Mouse (Mus musculus): Measurements from ENCODE around the gene Dvl2. TPM values are rescaled to one million over a fixed set of nuclear protein-coding genes. Genes with fewer than 3 reads are reported as not detected.

Dvl2 gene
- 19.7 TPM for polyA plus RNA-seq (2017; shearing (Covaris generic))

GRCm38 (mm10) chr11:70000396-70000898, at the start of gene Dvl2:
Gene Dvl2, plus strand, starts transcription at chr11:70000595.

DNA sequence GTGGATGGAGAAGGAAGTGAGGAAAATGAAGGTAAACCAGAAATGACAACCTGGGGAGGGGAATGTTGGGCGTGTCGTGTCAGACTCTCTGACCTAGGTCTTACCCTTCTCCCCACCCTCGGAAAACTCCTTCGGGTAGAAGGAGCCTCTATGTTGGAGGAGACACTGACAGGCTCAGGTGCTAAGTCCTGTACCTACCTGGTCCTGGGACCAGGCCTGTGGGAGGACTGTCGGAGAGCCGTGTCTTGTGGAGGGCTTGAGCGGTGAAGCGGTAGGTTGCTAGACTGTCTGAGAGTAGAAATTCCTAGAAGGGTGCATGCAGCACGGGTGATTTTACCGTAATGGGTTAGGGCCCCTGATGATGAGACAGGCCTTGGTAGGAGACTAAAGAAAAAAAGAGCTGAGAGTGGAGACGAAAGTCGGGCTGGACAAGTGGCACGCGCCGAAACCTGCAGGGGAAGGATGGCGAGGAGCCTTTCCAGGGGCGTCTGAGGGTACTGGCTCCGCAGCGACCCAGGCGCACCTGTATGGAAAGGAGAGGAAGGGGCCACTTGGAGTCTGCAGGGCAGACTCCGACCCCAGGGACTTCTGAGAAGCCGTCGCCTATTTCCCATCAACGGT, 35.6 kb upstream of the Dvl2 start, which contains the start of gene Cldn7:
Gene Cldn7, plus strand, starts transcription at position 130 of the 621 bp plus-strand sequence.

DNA sequence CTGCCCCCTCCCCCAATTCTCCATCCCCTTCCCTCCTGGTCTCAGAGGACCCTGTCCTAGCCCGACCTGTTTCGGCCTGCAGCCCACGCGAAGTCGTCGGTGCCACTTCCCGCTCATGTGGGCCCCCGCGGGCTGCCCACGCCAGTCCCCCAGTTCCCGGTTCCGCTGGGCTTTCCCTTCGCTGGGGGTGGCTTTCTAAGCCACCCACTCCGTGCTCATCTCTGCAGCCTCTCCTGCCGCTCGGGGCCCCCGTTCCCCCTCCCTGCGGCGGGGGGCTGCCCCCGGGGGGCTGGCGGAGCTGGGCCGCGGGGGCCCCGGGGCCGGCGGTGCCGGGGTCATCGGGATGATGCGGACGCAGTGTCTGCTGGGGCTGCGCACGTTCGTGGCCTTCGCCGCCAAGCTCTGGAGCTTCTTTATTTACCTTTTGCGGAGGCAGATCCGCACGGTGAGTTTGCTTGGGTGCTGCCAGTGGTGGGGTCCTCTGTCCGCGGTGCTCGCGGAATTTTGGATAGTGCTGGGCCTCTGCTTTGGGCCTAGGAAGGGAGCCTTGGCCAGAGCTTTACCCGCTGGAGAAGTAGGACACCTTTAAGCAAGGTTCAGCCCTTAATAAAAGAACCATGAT, 19.1 kb upstream of the Dvl2 start, which contains the start of gene Ctdnep1:
Gene Ctdnep1, plus strand, starts transcription at position 16 of the 622 bp plus-strand sequence.

DNA sequence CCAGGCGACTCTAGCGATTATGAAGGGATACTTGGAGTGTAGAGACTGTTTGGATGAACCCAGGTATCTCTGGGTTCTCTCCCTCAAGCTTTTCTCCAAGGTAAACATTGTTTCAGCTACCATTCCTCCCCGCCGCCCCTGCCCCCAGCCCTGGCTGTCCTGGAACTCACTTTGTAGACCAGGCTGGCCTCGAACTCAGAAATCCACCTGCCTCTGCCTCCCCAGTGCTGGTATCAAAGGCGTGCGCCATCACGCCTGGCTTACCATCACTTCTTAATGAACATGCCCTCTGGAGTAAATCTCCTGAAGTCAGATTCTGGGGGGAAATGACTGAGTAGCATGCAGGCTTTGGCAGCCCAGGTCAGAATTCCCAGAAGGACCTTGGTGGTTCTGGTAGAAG, 18.2 kb upstream of the Dvl2 start, which contains the start of gene Elp5:
Gene Elp5, minus strand, starts transcription at position 293 of the 400 bp plus-strand sequence.

GRCm38 (mm10) chr11:69990850-69991691, 9.3 kb upstream of the Dvl2 start, which contains the start of gene Gabarap:
Gene Gabarap, plus strand, starts transcription at chr11:69991143.

GRCm38 (mm10) chr11:69995391-69995960, 4.9 kb upstream of the Dvl2 start, which contains the start of gene Phf23:
Gene Phf23, plus strand, starts transcription at chr11:69995777.

DNA sequence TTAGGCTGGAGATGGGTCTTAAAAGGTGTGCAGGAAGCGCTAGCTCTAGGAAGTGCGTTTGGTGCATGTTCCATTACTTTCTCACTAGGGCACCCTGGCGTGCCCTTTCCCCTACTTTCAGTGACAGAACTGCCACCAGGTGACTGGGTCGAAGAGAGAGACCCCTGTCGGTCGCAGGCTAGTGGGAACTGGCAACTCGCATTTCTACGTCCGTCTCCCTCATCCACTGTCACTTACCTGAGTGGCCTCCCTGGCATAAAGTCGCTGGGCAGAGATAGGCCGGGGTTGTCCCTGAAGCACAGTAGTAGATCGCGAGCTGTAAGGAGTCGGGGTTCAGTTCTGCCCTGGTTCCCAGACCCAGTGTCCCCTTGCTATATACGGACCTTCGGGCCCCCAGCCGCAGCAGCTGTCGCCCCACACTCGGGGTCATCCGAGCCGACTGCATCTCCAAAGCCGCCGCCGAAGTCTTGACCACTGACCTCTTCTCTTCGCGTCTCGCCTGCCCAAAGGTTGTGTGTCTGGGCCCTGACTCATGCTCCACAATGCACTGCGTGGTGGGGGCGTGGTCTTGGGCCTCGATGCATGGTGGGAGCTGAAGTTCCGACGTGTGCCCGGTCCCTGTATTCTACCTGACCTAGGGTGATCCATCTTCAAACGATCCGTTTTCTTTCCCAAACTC, 14.6 kb downstream of the Dvl2 start, which contains the start of gene Acadvl:
Gene Acadvl, minus strand, starts transcription at position 532 of the 679 bp plus-strand sequence.

DNA sequence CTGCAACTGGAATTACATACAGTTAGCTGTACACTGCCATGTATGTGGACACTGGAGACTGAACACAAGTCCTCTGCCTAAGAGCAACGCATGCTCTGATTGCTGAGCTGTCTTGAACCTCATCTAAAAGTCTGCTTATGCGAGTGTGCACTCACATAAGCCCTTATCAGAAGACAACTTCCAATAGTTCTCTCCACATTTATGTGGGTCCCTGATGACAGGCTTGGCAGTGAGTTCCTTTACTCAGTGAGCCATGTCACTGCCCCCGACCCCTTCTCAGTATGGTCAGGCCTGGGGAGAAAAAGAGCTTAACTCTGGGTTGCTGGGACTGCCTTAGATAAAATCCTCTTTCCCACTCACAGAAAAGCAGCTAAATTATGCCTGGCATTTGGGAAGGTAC, 16.3 kb downstream of the Dvl2 start, which contains the start of gene Dlg4:
Gene Dlg4, plus strand, starts transcription at position 274 of the 400 bp plus-strand sequence.

DNA sequence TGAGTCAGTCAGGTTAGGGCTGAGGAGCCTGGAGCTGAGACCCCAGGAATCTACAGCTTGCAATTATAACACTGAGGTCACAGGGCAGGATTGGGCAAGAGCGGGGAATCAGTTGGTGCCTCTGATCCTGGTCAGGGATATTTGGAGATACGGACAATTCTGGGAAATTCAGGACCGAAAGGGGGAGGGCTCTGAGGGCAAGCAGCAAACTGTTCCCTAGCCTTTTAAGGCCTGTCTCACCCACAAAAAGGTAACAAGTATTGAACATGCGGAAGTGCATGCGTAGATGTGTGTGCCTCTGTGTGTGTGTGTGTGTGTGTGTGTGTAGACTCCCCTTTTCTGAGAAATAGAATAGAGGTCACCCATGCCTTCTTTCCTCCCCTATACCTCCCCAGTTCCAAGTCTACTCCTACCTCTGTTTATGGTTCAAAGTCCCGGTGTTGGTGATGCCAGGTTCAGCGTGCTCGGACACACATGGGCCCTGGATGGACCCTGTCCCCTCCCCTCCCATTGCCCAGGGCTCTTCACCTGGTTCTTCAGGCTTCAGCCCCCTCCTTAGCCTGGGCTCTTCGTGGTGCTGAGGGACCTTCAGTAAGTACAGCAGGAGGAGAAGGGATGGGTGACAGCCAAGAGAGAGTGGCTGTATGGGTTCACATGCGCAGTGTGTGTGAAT, 53.6 kb downstream of the Dvl2 start, which contains the start of gene Asgr1:
Gene Asgr1, plus strand, starts transcription at position 188 of the 673 bp plus-strand sequence.

Other genes starting within 250 kb of the Dvl2 start
- gene Polr2a, start 242.0 kb upstream of the Dvl2 start, polyA plus RNA-seq (2017; shearing (Covaris generic)) = 59.9 TPM
- not detected for gene Slc35g3, start 238.6 kb upstream of the Dvl2 start, polyA plus RNA-seq (2017; shearing (Covaris generic))
- 4.5 TPM for gene Zbtb4, start 234.7 kb upstream of the Dvl2 start, polyA plus RNA-seq (2017; shearing (Covaris generic))
- 4.8 TPM for gene Chrnb1, start 204.7 kb upstream of the Dvl2 start, polyA plus RNA-seq (2017; shearing (Covaris generic))
- gene Fgf11, start 198.7 kb upstream of the Dvl2 start, polyA plus RNA-seq (2017; shearing (Covaris generic)) = not detected
- gene Tmem102, start 195.0 kb upstream of the Dvl2 start, polyA plus RNA-seq (2017; shearing (Covaris generic)) = not detected
- not detected for gene Gm39566, start 185.3 kb upstream of the Dvl2 start, polyA plus RNA-seq (2017; shearing (Covaris generic))
- not detected for gene Spem2, start 182.1 kb upstream of the Dvl2 start, polyA plus RNA-seq (2017; shearing (Covaris generic))
- gene Spem1, start 178.4 kb upstream of the Dvl2 start, polyA plus RNA-seq (2017; shearing (Covaris generic)) = not detected
- 0.56 TPM for gene Nlgn2, start 162.8 kb upstream of the Dvl2 start, polyA plus RNA-seq (2017; shearing (Covaris generic))
- 125 TPM for gene Tmem256, start 162.1 kb upstream of the Dvl2 start, polyA plus RNA-seq (2017; shearing (Covaris generic))
- gene Plscr3, start 154.2 kb upstream of the Dvl2 start, polyA plus RNA-seq (2017; shearing (Covaris generic)) = 23.8 TPM
- not detected for gene Tnk1, start 141.9 kb upstream of the Dvl2 start, polyA plus RNA-seq (2017; shearing (Covaris generic))
- gene Tmem95, start 122.6 kb upstream of the Dvl2 start, polyA plus RNA-seq (2017; shearing (Covaris generic)) = not detected
- 2.1 TPM for gene Kctd11, start 119.2 kb upstream of the Dvl2 start, polyA plus RNA-seq (2017; shearing (Covaris generic))
- 613 TPM for gene Acap1, start 105.1 kb upstream of the Dvl2 start, polyA plus RNA-seq (2017; shearing (Covaris generic))
- 2.8 TPM for gene 2810408A11Rik, start 99.6 kb upstream of the Dvl2 start, polyA plus RNA-seq (2017; shearing (Covaris generic))
- gene Neurl4, start 99.5 kb upstream of the Dvl2 start, polyA plus RNA-seq (2017; shearing (Covaris generic)) = 3.6 TPM
- 135 TPM for gene Gps2, start 86.7 kb upstream of the Dvl2 start, polyA plus RNA-seq (2017; shearing (Covaris generic))
- 1,138 TPM for gene Eif5a, start 78.6 kb upstream of the Dvl2 start, polyA plus RNA-seq (2017; shearing (Covaris generic))
- not detected for gene Ybx2, start 64.8 kb upstream of the Dvl2 start, polyA plus RNA-seq (2017; shearing (Covaris generic))
- 0.31 TPM for gene Slc2a4, start 52.4 kb upstream of the Dvl2 start, polyA plus RNA-seq (2017; shearing (Covaris generic))
- gene Cldn7, start 35.8 kb upstream of the Dvl2 start, polyA plus RNA-seq (2017; shearing (Covaris generic)) = not detected
- gene Ctdnep1, start 19.4 kb upstream of the Dvl2 start, polyA plus RNA-seq (2017; shearing (Covaris generic)) = 30.2 TPM
- gene Elp5, start 18.1 kb upstream of the Dvl2 start, polyA plus RNA-seq (2017; shearing (Covaris generic)) = 70.4 TPM
- 493 TPM for gene Gabarap, start 9.5 kb upstream of the Dvl2 start, polyA plus RNA-seq (2017; shearing (Covaris generic))
- gene Phf23, start 4.8 kb upstream of the Dvl2 start, polyA plus RNA-seq (2017; shearing (Covaris generic)) = 114 TPM
- 120 TPM for gene Acadvl, start 14.8 kb downstream of the Dvl2 start, polyA plus RNA-seq (2017; shearing (Covaris generic))
- 9.4 TPM for gene Dlg4, start 16.3 kb downstream of the Dvl2 start, polyA plus RNA-seq (2017; shearing (Covaris generic))
- gene Asgr1, start 53.5 kb downstream of the Dvl2 start, polyA plus RNA-seq (2017; shearing (Covaris generic)) = not detected
- gene Asgr2, start 92.0 kb downstream of the Dvl2 start, polyA plus RNA-seq (2017; shearing (Covaris generic)) = not detected
- gene Mgl2, start 129.7 kb downstream of the Dvl2 start, polyA plus RNA-seq (2017; shearing (Covaris generic)) = not detected
- not detected for gene Clec10a, start 155.6 kb downstream of the Dvl2 start, polyA plus RNA-seq (2017; shearing (Covaris generic))
- gene Slc16a11, start 212.2 kb downstream of the Dvl2 start, polyA plus RNA-seq (2017; shearing (Covaris generic)) = 0.24 TPM
- gene Slc16a13, start 220.5 kb downstream of the Dvl2 start, polyA plus RNA-seq (2017; shearing (Covaris generic)) = 4.5 TPM
- gene Bcl6b, start 229.2 kb downstream of the Dvl2 start, polyA plus RNA-seq (2017; shearing (Covaris generic)) = 0.29 TPM
- gene 0610010K14Rik, start 237.3 kb downstream of the Dvl2 start, polyA plus RNA-seq (2017; shearing (Covaris generic)) = 187 TPM
- 3.3 TPM for gene Gm21988, start 239.2 kb downstream of the Dvl2 start, polyA plus RNA-seq (2017; shearing (Covaris generic))
- gene Rnasek, start 239.2 kb downstream of the Dvl2 start, polyA plus RNA-seq (2017; shearing (Covaris generic)) = 281 TPM